Mouse (Mus musculus) telencephalon, adult 2 months (tissue): ENCODE measurements around the gene Cnot11.
"Not testable (repeated sequence)": the region's sequence is repeated elsewhere in the genome, so short reads cannot be mapped to it uniquely, and the experiment has no call there.

ENCODE experiments used
- DNase-seq: peaks from one replicate; pipeline ENCODE4 v3.0.0-alpha.2; 2011; ENCODE audit warnings: low read depth, low spot score

Cnot11 gene

DNA sequence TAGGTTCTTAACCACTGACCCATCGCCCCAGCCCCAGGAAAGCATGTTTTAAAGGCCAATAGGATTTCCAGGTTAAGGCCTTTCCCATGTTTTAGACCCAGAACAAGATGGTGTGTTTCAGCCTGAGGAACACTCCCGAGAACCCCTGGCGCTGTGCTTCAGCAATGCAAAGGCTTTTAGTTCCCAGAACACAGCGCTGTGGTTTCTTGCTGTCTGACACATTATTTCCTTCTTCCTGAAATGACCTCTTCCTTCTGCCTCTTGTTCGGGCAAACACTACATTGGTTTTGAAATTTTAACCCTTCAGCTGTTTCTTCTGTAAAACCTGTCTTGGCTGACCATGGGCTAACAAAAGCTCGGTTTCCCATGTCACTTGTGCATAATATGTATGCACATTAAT is 44.3 kb downstream of the Cnot11 start:
- no peak for DNase-seq

DNA sequence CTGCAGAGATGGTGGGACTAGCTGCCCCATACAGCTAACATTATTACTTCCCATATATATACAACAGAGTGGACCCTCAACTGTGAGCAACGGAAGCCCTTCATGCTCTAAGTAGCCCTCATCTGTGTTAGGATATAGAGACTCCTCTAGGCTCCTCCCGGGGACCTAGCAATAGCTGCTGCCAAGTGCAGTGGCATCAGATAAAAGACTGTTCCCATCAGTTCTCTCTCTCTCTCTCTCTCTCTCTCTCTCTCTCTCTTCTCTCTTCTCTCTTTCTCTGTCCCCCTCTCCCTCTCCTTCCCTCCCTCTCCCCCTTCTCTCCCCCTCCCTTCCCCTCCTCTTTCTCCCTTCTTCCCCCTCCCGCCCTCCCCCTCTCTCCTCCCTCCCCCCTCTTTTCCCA is 46.4 kb downstream of the Cnot11 start:
- no peak for DNase-seq

DNA sequence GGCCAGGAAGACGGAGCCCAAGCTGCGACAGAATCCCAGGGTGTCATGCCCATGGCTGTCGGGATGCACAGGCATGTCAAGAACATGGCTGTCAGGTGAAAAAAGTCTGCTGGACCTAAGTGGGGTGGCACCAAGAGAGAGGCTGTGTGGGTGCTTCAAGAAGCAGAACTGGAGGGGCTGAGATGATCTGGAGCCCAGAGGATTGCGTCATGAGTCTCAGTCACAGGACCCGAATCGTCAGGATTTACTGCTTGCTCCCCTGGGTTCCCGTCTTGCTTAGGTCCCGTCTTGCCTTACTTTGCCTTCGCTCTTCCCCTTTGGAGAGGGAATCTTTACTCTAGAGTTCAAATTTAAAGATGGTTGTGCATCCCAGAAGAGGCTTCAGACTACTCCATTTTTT is 48.4 kb downstream of the Cnot11 start:
- no peak for DNase-seq

DNA sequence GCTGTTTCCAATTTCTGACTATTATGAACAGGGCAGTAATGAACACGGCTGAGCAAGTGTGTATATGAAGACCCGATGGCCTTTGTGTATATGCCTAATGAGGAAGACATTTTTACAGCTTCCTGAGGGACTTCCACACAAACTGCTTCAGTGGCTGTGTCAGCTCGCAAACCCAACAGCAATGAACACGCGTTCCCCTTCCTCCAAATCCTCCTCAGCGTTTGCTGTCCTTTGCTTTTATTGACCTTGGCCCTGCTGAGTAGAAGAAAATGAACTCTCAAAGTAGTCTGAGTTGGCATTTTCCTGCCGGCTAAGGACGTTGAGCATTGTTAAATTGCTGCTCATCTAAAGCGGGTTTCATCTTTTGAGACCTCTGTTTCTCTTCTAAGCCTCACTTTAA is 50.6 kb downstream of the Cnot11 start:
- no peak for DNase-seq

DNA sequence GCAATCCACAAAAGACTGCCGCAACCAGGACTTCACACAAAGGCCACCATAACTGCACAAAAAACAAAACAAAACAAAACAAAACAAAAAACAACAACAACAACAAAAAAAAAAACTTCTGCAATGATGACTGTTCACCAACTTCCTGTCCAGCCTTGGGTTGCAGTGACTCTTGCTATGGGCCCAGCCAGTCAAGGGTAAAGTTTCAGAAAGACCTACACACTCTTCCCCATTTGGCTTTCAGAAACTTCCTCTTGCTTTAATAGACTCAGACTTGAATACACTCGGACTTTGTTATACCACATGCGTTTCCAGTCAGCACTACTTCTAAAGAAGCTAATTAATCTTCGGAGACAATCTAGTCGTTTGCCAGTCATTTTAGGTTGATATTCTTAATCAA is 55.4 kb downstream of the Cnot11 start:
- no peak for DNase-seq

DNA sequence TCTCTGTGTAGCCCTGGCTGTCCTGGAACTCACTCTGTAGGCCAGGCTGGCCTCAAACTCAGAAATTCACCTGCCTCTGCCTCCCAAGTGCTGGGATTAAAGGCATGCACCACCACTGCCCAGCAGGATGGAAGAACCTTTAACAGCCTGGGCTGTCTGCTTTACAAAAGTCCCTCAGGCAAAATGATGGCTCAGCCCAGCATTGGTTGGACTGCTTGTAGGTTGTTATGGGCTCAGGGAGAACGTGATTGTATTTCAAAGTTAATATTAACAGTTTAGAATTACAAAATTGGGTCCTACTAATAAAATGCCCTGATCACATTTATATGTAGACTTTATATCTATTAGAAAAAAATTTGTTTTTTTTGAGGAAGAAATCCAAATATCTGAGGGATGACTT is 56.8 kb downstream of the Cnot11 start:
- not testable (repeated sequence) for DNase-seq

DNA sequence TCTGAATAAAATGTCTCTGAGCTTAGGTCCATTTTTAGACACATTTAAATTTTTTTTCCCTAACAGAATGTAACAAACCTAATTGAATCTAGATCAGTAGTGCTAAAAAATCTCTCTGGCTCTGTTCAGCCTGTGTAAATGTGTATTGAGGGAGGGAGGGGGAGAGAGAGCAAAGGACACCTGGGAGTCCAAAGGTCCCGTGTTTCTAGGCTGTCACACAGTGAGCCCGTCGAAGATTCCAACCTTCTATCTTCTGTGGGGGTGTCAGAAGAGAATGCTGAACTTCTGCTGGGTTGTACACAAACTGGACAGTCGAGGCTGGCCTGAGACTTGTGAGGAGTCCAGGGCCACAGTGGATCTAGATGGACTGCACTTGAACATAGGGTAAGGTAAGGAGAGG is 57.3 kb downstream of the Cnot11 start:
- DNase-seq, result no peak

DNA sequence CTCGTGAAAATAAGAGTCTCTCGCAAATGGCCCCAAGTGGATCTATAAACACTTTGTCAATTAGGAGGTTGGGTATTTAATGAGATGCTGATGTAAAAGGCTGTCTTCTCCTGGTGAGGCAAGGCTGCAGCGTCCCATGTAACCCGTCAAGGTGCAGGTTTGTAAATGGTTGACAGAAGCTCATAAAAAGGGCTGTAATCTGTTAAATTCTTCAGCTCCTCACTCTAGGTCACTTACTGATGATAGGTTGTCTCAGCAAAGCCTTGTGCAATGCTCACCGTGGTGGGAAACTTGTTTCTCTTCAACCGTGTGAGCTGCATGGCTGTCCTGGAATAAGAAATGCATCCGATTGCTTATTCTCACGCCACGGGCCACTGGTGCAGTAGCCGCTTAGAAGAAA is 59.0 kb downstream of the Cnot11 start:
- DNase-seq, result no peak
